Comparison of ENCODE assay signal across 8 mouse cellular contexts in genomic region chr6:48626464-48626863, GRCm38 (mm10). TPM values are rescaled to one million over a fixed set of nuclear protein-coding genes. Genes with fewer than 3 reads are reported as not detected.
A peak's percentile ranks its signal among the peaks of the same experiment; 100 is the strongest.
DNase-seq lines count a peak whose midpoint lies in the region; ATAC-seq and TF ChIP-seq lines count a peak whose summit lies in the region.

TSS of gene AI854703 (plus strand) at chr6:48626764.

- no peak for ATAC-seq in lung, postnatal 0 days

- WGBS in cerebellum, adult 2 months: 55% methylated on average over 8 of the region's 8 CpGs
- WGBS in lung, postnatal 0 days: 43% methylated on average over 8 of the region's 8 CpGs
- 59% methylated on average over 8 of the region's 8 CpGs for WGBS in small intestine, adult 2 months

- TF ChIP-seq POLR2A in cerebellum, adult 2 months (IDR thresholded peaks at IDR 0.05; ENCODE audit: borderline replicate concordance, insufficient read depth, low read length): no peak
- TF ChIP-seq POLR2A in small intestine, adult 2 months (IDR thresholded peaks at IDR 0.05; ENCODE audit: low read depth, low read length): no peak

- no peaks in the 10 kb centered on the region for H3K9me3 ChIP-seq in lung, postnatal 0 days (ENCODE audit: low read length)

- no peak for DNase-seq in cerebellum, adult 2 months
- DNase-seq in cerebellum, adult 11-12 months: no peak
- DNase-seq in lung, postnatal 0 days (ENCODE audit: low spot score): no peak
- DNase-seq in lung, postnatal 10 days: no peak
- peak in 1 of 2 experiments; percentile 12 for DNase-seq in left cerebral cortex, postnatal 25 days (ENCODE audit: low spot score in 2 of 2)
- no peak for DNase-seq in cerebellum, postnatal 10 days
- DNase-seq in cerebellum, postnatal 25 days: no peak

- no peaks in the 10 kb centered on the region for H3K36me3 ChIP-seq in lung, postnatal 0 days (ENCODE audit: insufficient read depth, low read length)
- H3K36me3 ChIP-seq in small intestine, adult 2 months (ENCODE audit: control insufficient read depth, insufficient read depth, low read length): no peaks in the 10 kb centered on the region

- TF ChIP-seq EP300 in lung, postnatal 0 days (IDR thresholded peaks at IDR 0.05): no peak

- peak within 1 kb of the TSS; percentile 54 for H3K4me3 ChIP-seq in cerebellum, adult 2 months (replicated peaks; ENCODE audit: insufficient read depth, low read depth, low read length)
- H3K4me3 ChIP-seq in lung, postnatal 0 days (ENCODE audit: low read depth, low read length): peak within 1 kb of the TSS; percentile 40
- H3K4me3 ChIP-seq in small intestine, adult 2 months (ENCODE audit: low read depth, low read length): peak within 1 kb of the TSS; percentile 63

- peak within 1 kb of the TSS; percentile 12; the same call in 1 of the 2 replicates for H3K9ac ChIP-seq in lung, postnatal 0 days (replicated peaks; ENCODE audit: low read depth)

- H3K27ac ChIP-seq in cerebellum, adult 2 months (ENCODE audit: insufficient read depth, low read length): peak within 1 kb of the TSS; percentile 65
- H3K27ac ChIP-seq in lung, postnatal 0 days (ENCODE audit: low read length): no peak within 1 kb of the TSS
- H3K27ac ChIP-seq in small intestine, adult 2 months (ENCODE audit: insufficient read depth, low read depth, low read length): no peak within 1 kb of the TSS

- TF ChIP-seq CTCF in cerebellum, adult 2 months (IDR thresholded peaks at IDR 0.05; ENCODE audit: borderline replicate concordance, insufficient read depth, low read depth, low read length): no peak
- TF ChIP-seq CTCF in lung, postnatal 0 days (IDR thresholded peaks at IDR 0.05): no peak
- no peak for TF ChIP-seq CTCF in small intestine, adult 2 months (IDR thresholded peaks at IDR 0.05; ENCODE audit: extremely low read depth, insufficient read length, insufficient replicate concordance, low read depth, low read length)

- peaks cover 13% of the 10 kb centered on the region; the same call in 1 of the 2 replicates for H3K4me1 ChIP-seq in cerebellum, adult 2 months (ENCODE audit: control insufficient read depth, insufficient read depth, low read length)
- peaks cover 8% of the 10 kb centered on the region for H3K4me1 ChIP-seq in lung, postnatal 0 days (ENCODE audit: insufficient read depth, low read depth, low read length)
- H3K4me1 ChIP-seq in small intestine, adult 2 months (ENCODE audit: control insufficient read depth, insufficient read depth, insufficient read length, low read length): peaks cover 6% of the 10 kb centered on the region

- peak within 1 kb of the TSS; percentile 75 for H3K4me2 ChIP-seq in lung, postnatal 0 days (replicated peaks; ENCODE audit: low read depth, low read length)

- intact Hi-C loops in left cerebral cortex, postnatal 25 days (cut with DNase I): loop anchor here (2.0 to 5.0 kb wide), 3 partner anchors 26 to 69 kb away; partner anchors contain the start of genes Gm44965 and Repin1

- no peaks in the 10 kb centered on the region for H3K27me3 ChIP-seq in cerebellum, adult 2 months (ENCODE audit: control insufficient read depth, insufficient read depth, low read length)
- peaks cover 8% of the 10 kb centered on the region; the same call in 1 of the 2 replicates for H3K27me3 ChIP-seq in lung, postnatal 0 days (replicated peaks; ENCODE audit: insufficient read depth, low read length)
- peaks cover 22% of the 10 kb centered on the region for H3K27me3 ChIP-seq in small intestine, adult 2 months (ENCODE audit: control insufficient read depth, insufficient read depth, low read length)

RNA-seq across cellular contexts. Expression of gene AI854703, which starts in this region (rescaled TPM):
- polyA plus RNA-seq in cerebellum, adult 2 months (2012; rRNA removed): 34.3 and 35.2 TPM in 2 replicates
- 0.30 and 0.49 TPM in 2 replicates for polyA plus RNA-seq in lung, postnatal 0 days (2015; fragmentation: Nextera tagmentation; extraction: Ambion mirVana)
- 10 to 100 TPM; 15.0 to 17.2 TPM for total RNA-seq in left cerebral cortex, postnatal 25 days (2021)
- 0.43 and 0.96 TPM in 2 replicates for polyA plus RNA-seq in small intestine, adult 2 months (2012; rRNA removed)

Comparison
In these comparisons a context has a peak if more than half of its experiments do, and no peak if none do; other contexts are left out.
1. RNA of gene AI854703 (polyA plus RNA-seq): 34.3 to 35.2 TPM in cerebellum, adult 2 months; 0.43 to 0.96 TPM in small intestine, adult 2 months and 0.30 to 0.49 TPM in lung, postnatal 0 days; every median in the first group is over 10 times any median in the second.
2. Peak in every context shown above with its lines, with median percentiles within 50 percentile points of each other: H3K4me3 ChIP-seq.